Mouse (Mus musculus) c-Kit-negative CD71-positive TER-119-positive erythroid progenitor cells, embryonic 14.5 days (primary cell): Measurements from ENCODE around the gene Gm10354.
"Not testable (repeated sequence)": the region's sequence is repeated elsewhere in the genome, so short reads cannot be mapped to it uniquely, and the experiment has no call there.

Experiments
- DNase-seq: peaks from one replicate; pipeline ENCODE4 v3.0.0-alpha.2; 2013; ENCODE audit warnings: low read depth, low spot score

The Gm10354 gene

DNA sequence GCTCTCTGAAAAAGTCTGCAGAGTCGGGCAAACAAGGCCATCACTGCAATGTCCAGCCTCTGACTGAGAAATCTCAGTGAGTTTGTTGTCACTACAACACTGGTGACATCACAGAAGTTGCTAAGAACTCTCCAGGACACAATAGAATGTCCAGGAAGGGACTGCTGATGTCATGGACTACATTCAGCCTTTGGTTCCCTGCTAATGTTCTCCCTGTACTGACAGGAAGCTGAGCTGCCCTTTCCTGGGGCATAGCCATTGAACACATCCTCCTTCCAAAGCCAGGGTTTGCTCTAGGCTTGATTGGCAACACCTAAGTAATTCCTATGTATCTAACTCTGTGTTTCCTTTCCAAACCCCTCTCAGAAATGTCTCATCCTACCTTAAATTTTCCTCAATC is at the start of gene Gm10354:
TSS of gene Gm10354 (minus strand) at position 101 of the 400 bp plus-strand sequence.
- DNase-seq = not testable (repeated sequence)

- DNase-seq = not testable (repeated sequence)
These were observed 45.6 kb upstream of the Gm10354 start for GRCm38 (mm10) chr5:15024316-15024715.

- DNase-seq = not testable (repeated sequence)
These were observed 41.3 kb upstream of the Gm10354 start for GRCm38 (mm10) chr5:15020067-15020466.

- not testable (repeated sequence) for DNase-seq
These were observed 32.2 kb upstream of the Gm10354 start for GRCm38 (mm10) chr5:15010639-15011582.

GRCm38 (mm10) chr5:15006907-15007306 is 28.2 kb upstream of the Gm10354 start:
- not testable (repeated sequence) for DNase-seq

DNA sequence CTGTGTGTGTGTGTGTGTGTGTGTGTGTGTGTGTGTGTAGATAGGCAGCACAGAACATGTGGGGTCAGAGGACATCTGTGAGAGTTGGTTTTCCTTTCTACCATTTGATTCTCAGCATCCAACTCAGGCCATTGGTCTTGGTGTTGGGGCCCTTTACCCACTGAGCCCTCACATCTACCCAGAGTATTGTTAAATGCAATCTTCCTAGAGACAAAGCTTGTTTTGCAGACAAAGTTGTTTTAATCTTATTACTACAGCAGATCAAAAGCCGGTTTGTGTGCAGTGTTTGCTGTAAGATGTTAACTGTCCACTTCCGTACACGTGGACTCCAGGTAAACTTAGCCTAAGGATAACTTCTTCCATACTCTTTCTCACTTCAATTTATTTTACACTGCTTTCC is 27.6 kb upstream of the Gm10354 start:
- DNase-seq = not testable (repeated sequence)

DNA sequence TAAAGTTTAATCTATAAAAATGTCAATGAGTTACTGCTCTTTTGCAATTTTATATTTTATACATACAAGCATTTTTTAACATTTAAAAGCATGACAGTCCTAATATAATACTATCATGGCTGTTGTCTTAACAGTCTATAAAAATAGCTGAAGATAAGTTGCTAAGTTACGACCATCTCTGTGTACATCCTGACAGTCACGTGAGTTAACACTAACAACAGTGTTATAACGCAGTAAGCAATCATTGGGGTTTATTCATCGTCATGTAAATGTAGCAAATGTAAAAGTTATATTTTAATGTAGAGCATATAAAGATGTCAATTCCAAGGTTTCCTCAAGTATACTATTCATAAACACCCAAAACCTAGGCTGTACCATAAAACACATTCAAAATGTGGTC is 26.8 kb upstream of the Gm10354 start:
- not testable (repeated sequence) for DNase-seq

GRCm38 (mm10) chr5:15004569-15005562 is 26.1 kb upstream of the Gm10354 start:
- DNase-seq = not testable (repeated sequence)

DNA sequence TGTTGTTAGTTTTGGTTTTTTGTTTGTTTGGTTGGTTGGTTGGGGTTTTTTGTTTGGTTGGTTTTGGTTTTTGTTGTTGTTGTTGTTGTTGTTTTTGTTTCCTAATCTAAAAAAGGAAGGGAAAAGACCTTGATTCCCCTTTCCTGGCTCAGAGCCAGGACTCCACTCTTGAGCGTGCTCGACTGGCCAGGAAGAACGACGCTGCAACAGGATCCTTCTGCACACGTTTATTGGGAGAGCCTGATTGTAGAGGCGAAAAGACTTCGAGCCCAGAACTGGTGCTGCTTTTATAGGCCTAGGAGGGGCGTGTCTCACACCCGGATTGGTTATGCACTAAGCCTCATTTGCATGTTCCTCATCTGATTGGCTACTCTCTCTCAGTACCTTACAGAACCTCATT is 19.3 kb upstream of the Gm10354 start:
- DNase-seq = not testable (repeated sequence)

DNA sequence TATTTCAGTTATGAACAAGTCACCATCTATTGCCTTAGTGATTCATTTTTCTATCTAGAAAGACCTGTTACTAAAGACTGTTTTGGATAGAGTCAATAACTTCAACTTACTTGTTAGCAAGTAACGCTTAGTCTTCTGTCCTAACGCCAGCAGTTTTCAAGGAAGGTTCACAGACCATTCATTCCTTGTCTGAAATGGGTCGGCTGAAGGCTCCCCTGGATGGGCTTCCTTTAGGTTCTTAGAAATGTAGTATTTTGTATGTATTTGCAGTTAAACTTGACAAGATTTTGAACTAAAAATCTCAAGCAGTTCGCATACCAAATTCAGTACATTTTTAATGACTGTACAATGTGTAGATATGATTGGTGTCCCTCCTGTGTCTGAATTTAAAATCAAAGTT is 18.8 kb upstream of the Gm10354 start:
- DNase-seq = not testable (repeated sequence)

DNA sequence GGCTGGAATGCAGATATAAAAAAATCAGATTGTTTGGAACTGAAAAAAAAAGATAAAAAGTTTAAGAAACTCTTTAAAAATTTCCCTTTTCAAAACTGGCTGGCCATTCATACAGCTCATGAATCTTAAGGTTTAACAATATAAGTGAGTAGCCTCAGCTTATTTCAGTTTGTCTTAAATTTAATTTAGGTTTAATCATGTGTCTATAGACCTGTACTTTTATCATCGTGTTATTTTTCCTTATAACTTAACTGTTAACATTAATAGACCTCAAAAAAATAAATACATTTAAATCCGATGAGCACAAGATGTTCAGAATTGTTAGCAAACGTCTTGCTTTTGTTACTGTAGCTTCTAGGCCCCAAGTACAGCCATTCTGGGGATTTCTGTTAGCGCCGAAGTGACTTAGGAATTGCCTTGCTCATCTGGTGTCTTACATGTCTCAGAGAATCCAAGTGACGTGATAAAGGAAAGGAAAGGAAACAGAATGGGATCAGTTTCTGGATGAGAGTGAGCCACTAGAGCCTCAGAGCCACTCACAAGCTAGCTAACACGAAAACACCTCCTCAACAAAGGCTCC is 18.0 kb upstream of the Gm10354 start:
- DNase-seq = not testable (repeated sequence)

- not testable (repeated sequence) for DNase-seq
These were observed 15.4 kb upstream of the Gm10354 start for GRCm38 (mm10) chr5:14994124-14994523.

DNA sequence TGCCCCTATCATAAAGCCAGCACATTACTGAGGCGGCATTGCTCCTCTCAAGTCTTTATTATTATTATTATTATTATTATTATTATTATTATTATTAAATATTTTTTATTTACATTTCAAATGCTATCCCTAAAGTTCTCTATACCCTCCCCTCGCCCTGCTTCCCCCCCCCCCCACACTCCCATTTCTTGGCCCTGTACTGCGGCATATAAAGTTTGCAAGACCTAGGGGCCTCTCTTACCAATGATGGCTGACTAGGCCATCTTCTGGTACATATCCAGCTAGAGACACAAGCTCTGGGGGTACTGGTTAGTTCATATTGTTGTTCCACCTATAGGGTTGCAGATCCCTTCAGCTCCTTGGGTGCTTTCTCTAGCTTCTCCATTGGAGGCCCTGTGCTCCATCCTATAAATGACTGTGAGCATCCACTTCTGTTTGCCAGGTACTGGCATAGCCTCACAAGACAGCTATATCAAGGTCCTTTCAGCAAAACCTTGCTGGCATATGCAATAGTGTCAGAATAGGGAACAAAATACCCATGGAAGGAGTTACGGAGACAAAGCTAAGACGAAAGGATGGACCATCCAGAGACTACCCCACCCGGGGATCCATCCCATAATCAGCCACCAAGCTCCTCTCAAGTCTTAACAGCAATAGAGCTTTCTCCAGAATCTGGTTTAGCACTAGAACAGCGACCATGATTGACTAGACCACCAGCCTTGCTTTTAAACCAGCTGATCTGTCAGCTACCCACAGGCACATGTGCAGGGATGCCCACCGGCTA is 11.8 kb upstream of the Gm10354 start:
- DNase-seq = not testable (repeated sequence)

GRCm38 (mm10) chr5:14986649-14987387 is 8.1 kb upstream of the Gm10354 start:
- DNase-seq = not testable (repeated sequence)

- DNase-seq = not testable (repeated sequence)
These were observed 1.4 kb downstream of the Gm10354 start for GRCm38 (mm10) chr5:14977368-14977767.

- not testable (repeated sequence) for DNase-seq
These were observed 3.4 kb downstream of the Gm10354 start for GRCm38 (mm10) chr5:14975294-14975693.

DNA sequence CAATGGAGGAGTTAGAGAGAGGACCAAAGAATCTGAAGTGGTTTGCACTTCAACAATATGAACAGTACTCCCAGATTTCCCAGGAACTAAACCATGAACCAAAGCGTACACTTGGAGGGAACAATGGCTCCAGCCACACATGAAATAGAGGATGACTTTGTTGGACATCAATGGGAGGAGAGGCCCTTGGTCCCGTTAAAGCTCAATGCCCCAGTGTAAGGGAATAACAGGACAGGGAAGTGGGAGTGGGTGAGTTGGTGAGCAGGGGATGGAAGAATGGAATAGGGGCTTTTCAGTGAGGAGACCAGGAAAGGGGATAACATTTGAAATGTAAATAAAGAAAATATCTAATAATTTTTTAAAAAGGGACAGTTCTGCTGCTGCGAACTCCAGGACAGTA is 5.9 kb downstream of the Gm10354 start:
- DNase-seq = not testable (repeated sequence)

DNA sequence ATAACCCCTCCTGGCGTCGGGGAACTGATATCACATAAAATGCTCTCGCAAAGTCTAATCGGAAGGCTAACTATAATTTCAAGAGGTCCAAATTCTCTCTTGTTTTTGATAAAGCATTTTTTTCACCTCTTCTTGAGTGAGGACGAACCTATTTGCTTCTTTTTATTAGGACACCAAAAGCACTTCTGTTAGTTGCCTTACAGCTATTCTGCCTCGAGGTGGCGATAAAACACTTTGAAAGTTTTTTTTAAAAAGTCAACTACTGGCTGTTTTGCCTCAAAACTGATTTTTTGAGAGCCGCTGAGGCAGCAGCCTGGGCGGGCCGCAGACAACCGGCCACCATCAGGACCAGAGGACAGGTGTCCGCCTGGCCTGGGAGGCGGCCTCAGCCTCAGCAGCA is 14.9 kb downstream of the Gm10354 start:
- DNase-seq = not testable (repeated sequence)

DNA sequence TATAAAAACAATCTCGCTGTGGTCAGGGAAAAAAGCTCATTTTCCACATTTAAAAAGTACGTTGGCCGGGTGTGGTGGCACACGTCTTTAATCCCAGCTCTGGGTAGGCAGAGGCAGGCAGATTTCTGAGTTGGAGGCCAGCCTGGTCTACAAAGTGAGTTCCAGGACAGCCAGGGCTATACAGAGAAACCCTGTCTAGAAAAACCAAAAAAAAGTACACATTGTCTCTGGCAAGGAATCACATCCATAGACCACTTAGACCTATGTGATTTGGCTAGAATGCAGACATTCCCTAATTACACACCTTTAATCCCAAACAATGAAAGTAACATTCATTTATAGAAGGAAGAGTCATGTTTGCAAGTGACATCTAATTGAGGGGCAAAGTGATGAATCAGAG is 17.2 kb downstream of the Gm10354 start:
- not testable (repeated sequence) for DNase-seq
